In genomic region chr7:38271511-38271811, GRCm38 (mm10) we compare ENCODE assay signal across 8 mouse cellular contexts. TPM values are rescaled to one million over a fixed set of nuclear protein-coding genes. Genes with fewer than 3 reads are reported as not detected.
DNase-seq lines count a peak whose midpoint lies in the region; ATAC-seq and TF ChIP-seq lines count a peak whose summit lies in the region.

No protein-coding gene starts in this region.

- peak overlapping the region; percentile 79 for H3K9ac ChIP-seq in kidney, embryonic 16.5 days (replicated peaks; ENCODE audit: low read length)
- H3K9ac ChIP-seq in hindbrain, embryonic 14.5 days: peak overlapping the region; percentile 83
- H3K9ac ChIP-seq in midbrain, embryonic 14.5 days (replicated peaks; ENCODE audit: low read length): peak overlapping the region; percentile 71

- TF ChIP-seq CTCF in cortical plate, adult 2 months (IDR thresholded peaks at IDR 0.05; ENCODE audit: extremely low read depth, insufficient read depth, low read length): no peak

- no peak for ATAC-seq in kidney, embryonic 16.5 days (ENCODE audit: low FRiP score, low TSS enrichment)
- no peak for ATAC-seq in hindbrain, embryonic 14.5 days (ENCODE audit: low FRiP score)
- ATAC-seq in midbrain, embryonic 14.5 days (ENCODE audit: low FRiP score, low TSS enrichment): no peak

- H3K9me3 ChIP-seq in kidney, embryonic 16.5 days (ENCODE audit: low read length): no peaks in the 10 kb centered on the region
- no peaks in the 10 kb centered on the region for H3K9me3 ChIP-seq in hindbrain, embryonic 14.5 days (ENCODE audit: control insufficient read depth, low read length)
- H3K9me3 ChIP-seq in midbrain, embryonic 14.5 days (ENCODE audit: control insufficient read depth, low read length): no peaks in the 10 kb centered on the region

- H3K27ac ChIP-seq in kidney, embryonic 16.5 days (ENCODE audit: low read length): peak overlapping the region; percentile 5; the same call in 1 of the 2 replicates
- no peak overlapping the region for H3K27ac ChIP-seq in cortical plate, adult 2 months (ENCODE audit: insufficient read depth, low read length)
- peak overlapping the region; percentile 81 for H3K27ac ChIP-seq in hindbrain, embryonic 14.5 days
- peak overlapping the region; percentile 77 for H3K27ac ChIP-seq in midbrain, embryonic 14.5 days (replicated peaks; ENCODE audit: low read depth, low read length)

- H3K36me3 ChIP-seq in kidney, embryonic 16.5 days (ENCODE audit: insufficient read depth, low read length): peaks cover 10% of the 10 kb centered on the region; the same call in 1 of the 2 replicates
- peaks cover 12% of the 10 kb centered on the region for H3K36me3 ChIP-seq in hindbrain, embryonic 14.5 days (replicated peaks; ENCODE audit: control insufficient read depth, insufficient read depth)
- peaks cover 15% of the 10 kb centered on the region for H3K36me3 ChIP-seq in midbrain, embryonic 14.5 days (ENCODE audit: control insufficient read depth, insufficient read depth, low read length)

- H3K27me3 ChIP-seq in kidney, embryonic 16.5 days (ENCODE audit: insufficient read depth, low read length): no peaks in the 10 kb centered on the region
- no peaks in the 10 kb centered on the region for H3K27me3 ChIP-seq in hindbrain, embryonic 14.5 days (ENCODE audit: control insufficient read depth, insufficient read depth, low read length)
- H3K27me3 ChIP-seq in midbrain, embryonic 14.5 days (ENCODE audit: control insufficient read depth, insufficient read depth, low read length): no peaks in the 10 kb centered on the region

- H3K4me2 ChIP-seq in kidney, embryonic 16.5 days (replicated peaks; ENCODE audit: low read depth, low read length): peak overlapping the region; percentile 80
- H3K4me2 ChIP-seq in hindbrain, embryonic 14.5 days (replicated peaks): peak overlapping the region; percentile 97
- H3K4me2 ChIP-seq in midbrain, embryonic 14.5 days (ENCODE audit: low read length): peak overlapping the region; percentile 79

- peaks cover 12% of the 10 kb centered on the region for H3K4me1 ChIP-seq in kidney, embryonic 16.5 days (ENCODE audit: insufficient read depth, low read length)
- H3K4me1 ChIP-seq in cortical plate, adult 2 months (ENCODE audit: control insufficient read depth, insufficient read depth, low read length): peaks cover 4% of the 10 kb centered on the region
- peaks cover 16% of the 10 kb centered on the region for H3K4me1 ChIP-seq in hindbrain, embryonic 14.5 days (replicated peaks; ENCODE audit: control insufficient read depth, insufficient read depth, low read length)
- peaks cover 9% of the 10 kb centered on the region for H3K4me1 ChIP-seq in midbrain, embryonic 14.5 days (ENCODE audit: control insufficient read depth, insufficient read depth, low read length)

- H3K4me3 ChIP-seq in kidney, embryonic 16.5 days (ENCODE audit: low read length): peak overlapping the region; percentile 56
- peak overlapping the region; percentile 94 for H3K4me3 ChIP-seq in cortical plate, adult 2 months (ENCODE audit: insufficient read depth, low read length)
- peak overlapping the region; percentile 81 for H3K4me3 ChIP-seq in hindbrain, embryonic 14.5 days (replicated peaks; ENCODE audit: low read length)
- peak overlapping the region; percentile 59 for H3K4me3 ChIP-seq in midbrain, embryonic 14.5 days (replicated peaks; ENCODE audit: low read depth, low read length)

- TF ChIP-seq POLR2A in cortical plate, adult 2 months (IDR thresholded peaks at IDR 0.05; ENCODE audit: extremely low read depth, insufficient read depth, low read length): no peak

- under 1% methylated on average over 11 of the region's 11 CpGs for WGBS in kidney, embryonic 16.5 days
- WGBS in hindbrain, embryonic 14.5 days: 0% methylated on average over 11 of the region's 11 CpGs
- WGBS in midbrain, embryonic 14.5 days: 0% methylated on average over 11 of the region's 11 CpGs

- DNase-seq in kidney, postnatal 10 days: no peak
- no peak for DNase-seq in hindbrain, embryonic 14.5 days (ENCODE audit: low spot score)
- DNase-seq in midbrain, embryonic 14.5 days: no peak
- DNase-seq in natural killer cell, adult 2 months (ENCODE audit: low spot score in 2 of 2): no peak
- no peak for DNase-seq in cerebellum, postnatal 14 days
- no peak for DNase-seq in kidney, adult 9 months

RNA-seq across cellular contexts. Expression of gene Pop4, which starts 0.2 kb away (rescaled TPM):
- polyA plus RNA-seq in kidney, embryonic 16.5 days (2015; fragmentation: Nextera tagmentation; extraction: Ambion mirVana): 63.3 and 64.0 TPM in 2 replicates
- 31.7 and 32.6 TPM in 2 replicates for polyA plus RNA-seq in cortical plate, adult 2 months (2012; rRNA removed)
- 77.8 and 81.9 TPM in 2 replicates for polyA plus RNA-seq in hindbrain, embryonic 14.5 days (2014; fragmentation: Nextera tagmentation; extraction: Ambion mirVana)
- polyA plus RNA-seq in midbrain, embryonic 14.5 days (2014; fragmentation: Nextera tagmentation; extraction: Ambion mirVana): 84.7 and 93.6 TPM in 2 replicates

RNA-seq across cellular contexts. Expression of gene Plekhf1, which starts 43.6 kb away (rescaled TPM):
- 5.9 and 6.3 TPM in 2 replicates for polyA plus RNA-seq in kidney, embryonic 16.5 days (2015; fragmentation: Nextera tagmentation; extraction: Ambion mirVana)
- polyA plus RNA-seq in cortical plate, adult 2 months (2012; rRNA removed): 1.6 and 1.8 TPM in 2 replicates
- 0.66 and 0.90 TPM in 2 replicates for polyA plus RNA-seq in hindbrain, embryonic 14.5 days (2014; fragmentation: Nextera tagmentation; extraction: Ambion mirVana)
- polyA plus RNA-seq in midbrain, embryonic 14.5 days (2014; fragmentation: Nextera tagmentation; extraction: Ambion mirVana): 0.22 and 0.37 TPM in 2 replicates
